Mouse (Mus musculus): ENCODE measurements at regions not wholly inside any gene's neighbourhood (a gene's known extent, or its start where the extent isn't known, plus 50 kb on each side); places are given as distances from the start of the nearest gene placed in this dataset.

DNA sequence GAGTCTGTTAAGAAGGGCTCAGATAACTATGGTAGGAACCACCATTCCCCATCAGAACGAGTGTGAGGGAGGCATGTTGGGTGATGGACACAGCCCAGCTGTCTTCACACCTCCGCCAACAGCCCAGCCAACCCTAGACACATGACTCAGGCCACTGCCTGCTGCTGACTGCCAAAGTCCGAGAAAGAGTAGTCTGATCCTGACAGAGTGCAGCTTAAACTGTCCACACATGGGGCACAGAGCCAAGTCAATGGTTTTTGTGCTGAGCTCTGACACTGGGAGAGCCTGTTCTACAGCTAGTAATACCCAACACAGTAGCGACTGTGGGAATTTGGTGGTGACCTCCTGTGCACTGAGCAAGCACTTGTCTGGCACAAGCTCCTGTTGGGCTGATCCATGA lies 176.4 kb downstream of the Cdh26 start:
- TF ChIP-seq CTCF (IDR thresholded peaks at IDR 0.05; ENCODE audit: low read depth, low read length) (no peak), POLR2A (IDR thresholded peaks at IDR 0.05; ENCODE audit: extremely low read depth, insufficient read depth, low read length) (no peak)

Data from liver, adult 2 months (tissue).